Mouse (Mus musculus): ENCODE measurements around the gene 2210016F16Rik. TPM values are rescaled to one million over a fixed set of nuclear protein-coding genes. Genes with fewer than 3 reads are reported as not detected.
A peak's percentile ranks its signal among the peaks of the same experiment; 100 is the strongest.

Gene 2210016F16Rik
- polyA plus RNA-seq, 2 experiments: 15.7 to 30.1 TPM

DNA sequence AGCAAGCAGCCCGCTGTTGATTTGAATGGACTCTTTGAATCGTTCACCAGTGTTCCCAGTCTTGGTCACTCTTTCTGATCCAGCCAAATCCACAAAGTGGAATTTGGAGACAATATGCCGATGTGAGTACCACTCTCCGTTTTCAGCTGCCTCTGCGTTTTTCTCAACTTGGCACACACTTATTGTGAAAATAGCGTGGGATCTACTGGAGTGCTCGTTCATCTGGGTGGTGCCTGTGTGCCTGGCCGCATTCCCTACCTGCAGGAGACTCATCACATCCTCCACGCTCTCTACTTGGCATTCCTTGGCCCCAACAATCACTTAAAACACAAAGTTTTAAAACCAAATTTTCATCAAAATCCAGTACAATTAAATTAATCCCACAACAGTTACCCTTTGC, 40.5 kb downstream of the 2210016F16Rik start:
- Histone ChIP-seq H3K36me3 (ENCODE audit: control insufficient read depth, insufficient read depth, low read length) (no peaks in the 10 kb centered on the region), H3K4me2 (replicated peaks; ENCODE audit: low read depth, low read length, severe bottlenecking) (no peak overlapping the region), H3K9ac (ENCODE audit: low read depth, low read length, severe bottlenecking) (no peak overlapping the region), H3K4me1 (ENCODE audit: control insufficient read depth, insufficient read depth, low read length) (no peaks in the 10 kb centered on the region), H3K27me3 (ENCODE audit: control insufficient read depth, insufficient read depth, low read length) (no peaks in the 10 kb centered on the region), H3K27ac (replicated peaks; ENCODE audit: low read depth, low read length) (no peak overlapping the region), H3K4me3 (replicated peaks; ENCODE audit: low read length) (no peak overlapping the region), H3K9me3 (ENCODE audit: control insufficient read depth, low read length) (no peaks in the 10 kb centered on the region)
- DNase-seq (ENCODE audit: low spot score): no peak
- ATAC-seq (ENCODE audit: low FRiP score, low read depth): no peak
- 84% methylated on average over 9 of the region's 9 CpGs for WGBS
- TF ChIP-seq POLR2A (IDR thresholded peaks at IDR 0.05; ENCODE audit: borderline replicate concordance, extremely low read depth, insufficient read depth, insufficient read length): no peak

DNA sequence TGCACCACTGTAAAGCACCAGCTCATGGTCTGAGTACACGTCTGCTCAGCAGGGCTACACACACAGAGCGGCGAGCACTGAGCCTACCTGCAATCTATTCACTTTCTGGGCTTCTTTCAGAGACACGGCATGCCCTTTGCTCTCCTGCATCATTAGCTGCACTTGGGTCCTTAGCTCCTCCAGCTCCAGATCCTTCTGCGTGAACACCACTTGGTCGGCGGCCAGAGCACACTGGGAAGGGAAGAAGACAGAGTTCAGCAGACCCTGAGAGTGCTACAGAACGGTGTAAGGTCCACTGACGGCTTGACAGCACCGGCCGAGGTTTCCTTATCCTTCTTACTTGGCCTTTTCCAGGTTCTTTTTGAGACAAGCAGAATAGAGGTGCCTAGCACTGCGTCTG, 47.6 kb downstream of the 2210016F16Rik start:
- no peak overlapping the region for H3K4me3 ChIP-seq (replicated peaks; ENCODE audit: low read length)
- ATAC-seq (ENCODE audit: low FRiP score, low read depth): no peak
- no peaks in the 10 kb centered on the region for H3K9me3 ChIP-seq (ENCODE audit: control insufficient read depth, low read length)
- no peaks in the 10 kb centered on the region for H3K27me3 ChIP-seq (ENCODE audit: control insufficient read depth, insufficient read depth, low read length)
- no peak overlapping the region for H3K27ac ChIP-seq (replicated peaks; ENCODE audit: low read depth, low read length)
- no peak for DNase-seq (ENCODE audit: low spot score)
- H3K36me3 ChIP-seq (ENCODE audit: control insufficient read depth, insufficient read depth, low read length): no peaks in the 10 kb centered on the region
- WGBS: 83% methylated on average over 12 of the region's 12 CpGs
- TF ChIP-seq POLR2A (IDR thresholded peaks at IDR 0.05; ENCODE audit: borderline replicate concordance, extremely low read depth, insufficient read depth, insufficient read length): no peak
- no peak overlapping the region for H3K4me2 ChIP-seq (replicated peaks; ENCODE audit: low read depth, low read length, severe bottlenecking)
- H3K9ac ChIP-seq (ENCODE audit: low read depth, low read length, severe bottlenecking): no peak overlapping the region
- no peaks in the 10 kb centered on the region for H3K4me1 ChIP-seq (ENCODE audit: control insufficient read depth, insufficient read depth, low read length)

DNA sequence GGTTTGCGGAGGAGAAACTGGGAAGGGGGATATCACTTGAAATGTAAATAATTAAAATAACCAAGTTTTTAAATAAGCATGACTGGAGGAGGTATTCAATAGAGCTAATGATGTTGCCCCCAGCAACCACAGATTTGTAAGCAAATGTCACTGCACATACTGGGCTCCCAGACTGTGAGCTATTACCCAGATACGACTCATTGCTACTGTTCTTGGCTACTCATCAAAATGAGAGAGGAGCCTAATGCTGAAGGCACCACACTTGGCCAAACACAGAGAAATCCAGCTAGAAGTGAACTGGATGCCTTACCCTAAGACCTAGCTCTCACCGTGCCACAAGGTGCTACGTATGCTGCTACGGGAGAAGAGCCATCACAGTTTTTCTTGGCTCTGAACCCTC, 50.9 kb downstream of the 2210016F16Rik start:
- Histone ChIP-seq H3K27me3 (ENCODE audit: control insufficient read depth, insufficient read depth, low read length) (no peaks in the 10 kb centered on the region), H3K9me3 (ENCODE audit: control insufficient read depth, low read length) (no peaks in the 10 kb centered on the region), H3K27ac (replicated peaks; ENCODE audit: low read depth, low read length) (no peak overlapping the region), H3K4me2 (replicated peaks; ENCODE audit: low read depth, low read length, severe bottlenecking) (no peak overlapping the region), H3K4me1 (ENCODE audit: control insufficient read depth, insufficient read depth, low read length) (no peaks in the 10 kb centered on the region), H3K36me3 (ENCODE audit: control insufficient read depth, insufficient read depth, low read length) (no peaks in the 10 kb centered on the region), H3K9ac (ENCODE audit: low read depth, low read length, severe bottlenecking) (no peak overlapping the region), H3K4me3 (replicated peaks; ENCODE audit: low read length) (no peak overlapping the region)
- TF ChIP-seq POLR2A (IDR thresholded peaks at IDR 0.05; ENCODE audit: borderline replicate concordance, extremely low read depth, insufficient read depth, insufficient read length): no peak
- 96% methylated on average over 5 of the region's 5 CpGs for WGBS
- DNase-seq (ENCODE audit: low spot score) (no peak), ATAC-seq (ENCODE audit: low FRiP score, low read depth) (no peak)

MicroRNAs encoded within 50 kb of the gene (microRNA counts, 519-probe panel; counts per million panel counts)
- 2,560 counts per million, percentile 44 among the panel's probes with 10 or more counts for microRNA mmu-miR-7a

Small RNA genes lying within 50 kb of the gene (microRNA-seq; reads per million reads assigned to microRNA genes)
- gene Mir7-1: 51.5 reads per million, percentile 36 among the genes with 10 or more reads in this experiment

Other genes with a start within 250 kb of the 2210016F16Rik start
- gene Idnk, start 227.6 kb downstream of the 2210016F16Rik start, polyA plus RNA-seq (2012; rRNA removed): 14.5 and 17.7 TPM in 2 replicates
- gene Idnk, start 227.6 kb downstream of the 2210016F16Rik start, polyA plus RNA-seq (2014; fragmentation: Nextera tagmentation; extraction: Ambion mirVana): 31.1 and 31.7 TPM in 2 replicates
- gene Ubqln1, start 169.6 kb downstream of the 2210016F16Rik start, polyA plus RNA-seq (2012; rRNA removed): 78.5 and 92.2 TPM in 2 replicates
- 86.5 and 92.3 TPM in 2 replicates for gene Ubqln1, start 169.6 kb downstream of the 2210016F16Rik start, polyA plus RNA-seq (2014; fragmentation: Nextera tagmentation; extraction: Ambion mirVana)
- gene Gkap1, start 109.5 kb downstream of the 2210016F16Rik start, polyA plus RNA-seq (2012; rRNA removed): 18.8 and 27.3 TPM in 2 replicates
- gene Gkap1, start 109.5 kb downstream of the 2210016F16Rik start, polyA plus RNA-seq (2014; fragmentation: Nextera tagmentation; extraction: Ambion mirVana): 30.9 and 33.5 TPM in 2 replicates
- 0.69 and 0.89 TPM in 2 replicates for gene Kif27, start 26.1 kb downstream of the 2210016F16Rik start, polyA plus RNA-seq (2012; rRNA removed)
- gene Kif27, start 26.1 kb downstream of the 2210016F16Rik start, polyA plus RNA-seq (2014; fragmentation: Nextera tagmentation; extraction: Ambion mirVana): 0.39 and 0.58 TPM in 2 replicates
- 14.4 and 15.2 TPM in 2 replicates for gene Rmi1, start 17.0 kb upstream of the 2210016F16Rik start, polyA plus RNA-seq (2012; rRNA removed)
- gene Rmi1, start 17.0 kb upstream of the 2210016F16Rik start, polyA plus RNA-seq (2014; fragmentation: Nextera tagmentation; extraction: Ambion mirVana): 23.5 and 24.0 TPM in 2 replicates
- gene Hnrnpk, start 18.1 kb upstream of the 2210016F16Rik start, polyA plus RNA-seq (2012; rRNA removed): 816 and 883 TPM in 2 replicates
- 1,312 and 1,461 TPM in 2 replicates for gene Hnrnpk, start 18.1 kb upstream of the 2210016F16Rik start, polyA plus RNA-seq (2014; fragmentation: Nextera tagmentation; extraction: Ambion mirVana)
- gene Slc28a3, start 225.7 kb upstream of the 2210016F16Rik start, polyA plus RNA-seq (2012; rRNA removed): 0.08 and 0.13 TPM in 2 replicates
- gene Slc28a3, start 225.7 kb upstream of the 2210016F16Rik start, polyA plus RNA-seq (2014; fragmentation: Nextera tagmentation; extraction: Ambion mirVana): not detected in 2 replicates

All from limb, embryonic 14.5 days (tissue).